Mouse (Mus musculus) heart, adult 2 months (tissue): ENCODE data around the gene Pnn.

Experiments
- CTCF ChIP-seq: fragments of 200-600 bp; IDR thresholded peaks from 2 replicates; pipeline ENCODE4 v1.8.1; 2022; ENCODE audit warnings: antibody characterized with exemption, mild to moderate bottlenecking, moderate library complexity
- EP300 ChIP-seq: fragments of 200-500 bp; IDR thresholded peaks from 2 replicates; pipeline ENCODE4 v1.6.1; 2011; ENCODE audit warnings: low read depth, low read length, control low read depth; ENCODE audit not compliant: insufficient read depth
- POLR2A ChIP-seq: fragments of 200-500 bp; IDR thresholded peaks from 2 replicates; pipeline ENCODE4 v1.6.1; 2011; ENCODE audit warnings: mild to moderate bottlenecking, low read depth, low read length, control low read depth; ENCODE audit not compliant: insufficient read depth

DNA sequence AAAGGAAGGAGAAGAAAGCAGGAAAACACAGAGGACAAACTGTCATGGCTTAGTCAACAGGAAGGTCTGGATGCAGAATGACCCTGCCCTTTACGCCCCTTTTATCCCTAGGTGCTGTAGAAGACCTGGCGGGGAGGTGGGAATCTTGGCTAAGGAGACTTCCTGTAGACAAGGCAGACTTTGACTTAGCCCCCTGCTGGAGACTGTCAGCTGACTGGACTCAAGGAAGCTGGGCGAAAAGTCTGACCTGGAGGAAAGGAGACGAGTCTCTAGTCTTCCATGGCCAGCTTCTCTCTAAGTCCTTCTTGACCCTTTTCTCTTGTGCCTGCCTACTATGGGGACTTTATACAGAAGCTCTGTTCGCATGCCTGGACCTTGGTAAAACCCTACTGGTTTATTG is 17.8 kb downstream of the Pnn start:
- no peak for TF ChIP-seq CTCF
- TF ChIP-seq EP300: no peak
- no peak for TF ChIP-seq POLR2A
